Mouse (Mus musculus) hindbrain, embryonic 13.5 days (tissue): ENCODE data around the gene Mast3. TPM values are rescaled to one million over a fixed set of nuclear protein-coding genes. Genes with fewer than 3 reads are reported as not detected.

Experiments
- ATAC-seq: fragments of 200-750 bp; cut with Nextera tagmentation; 2 replicates; pipeline ENCODE4 v1.8.0; 2017; ENCODE audit warnings: moderate TSS enrichment; ENCODE audit not compliant: low FRiP score
- H3K27ac ChIP-seq: fragments of 300-500 bp; sonication (generic); 2 replicates; pipeline ENCODE4 v1.5.1; 2015; ENCODE audit warnings: inconsistent platforms, mild to moderate bottlenecking, moderate library complexity
- H3K27me3 ChIP-seq: fragments of 300-500 bp; sonication (generic); 2 replicates; pipeline ENCODE4 v1.6.1; 2015; ENCODE audit warnings: mild to moderate bottlenecking, inconsistent platforms
- H3K36me3 ChIP-seq: fragments of 300-500 bp; sonication (generic); 2 replicates; pipeline ENCODE4 v1.6.1; 2015; ENCODE audit warnings: mild to moderate bottlenecking, inconsistent platforms
- H3K4me1 ChIP-seq: fragments of 300-500 bp; sonication (generic); replicated peaks from 2 replicates; pipeline ENCODE4 v1.6.1; 2015; ENCODE audit warnings: inconsistent platforms
- H3K4me2 ChIP-seq: fragments of 300-500 bp; sonication (generic); 2 replicates; pipeline ENCODE4 v1.6.1; 2015; ENCODE audit warnings: inconsistent platforms, mild to moderate bottlenecking, moderate library complexity
- H3K4me3 ChIP-seq: fragments of 300-500 bp; sonication (generic); 2 replicates; pipeline ENCODE4 v1.5.1; 2015; ENCODE audit warnings: mild to moderate bottlenecking, inconsistent platforms
- H3K9ac ChIP-seq: fragments of 300-500 bp; sonication (generic); 2 replicates; pipeline ENCODE4 v1.6.1; 2015; ENCODE audit warnings: mild to moderate bottlenecking, inconsistent platforms
- H3K9me3 ChIP-seq: fragments of 300-500 bp; sonication (generic); 2 replicates; pipeline ENCODE4 v1.6.1; 2016; ENCODE audit warnings: inconsistent platforms
- WGBS: fragments of 180-500 bp; shearing (Covaris S2); methylation state at CpG from one replicate; pipeline ENCODE4 v1.1.7; 2015; 5-methylcytosine and 5-hydroxymethylcytosine counted together
- polyA plus RNA-seq: library from polyadenylated mRNA; unstranded; fragments of >200 nt; fragmentation: Nextera tagmentation; extraction: Ambion mirVana; gene quantifications from 2 replicates; pipeline ENCODE4 v1.2.1, GENCODE M21; 2015

The Mast3 gene
- polyA plus RNA-seq, 1 experiment from 2014 or later = 17.4 TPM

- H3K36me3 ChIP-seq = no peaks in the 10 kb centered on the region
- no peaks in the 10 kb centered on the region for H3K9me3 ChIP-seq
- WGBS = under 1% methylated on average over 52 of the region's 57 CpGs
- H3K4me2 ChIP-seq = peak overlapping the region; percentile 87
- H3K27me3 ChIP-seq = peaks cover 47% of the 10 kb centered on the region
- peak overlapping the region; percentile 48; the same call in 1 of the 2 replicates for H3K27ac ChIP-seq
- peak overlapping the region; percentile 53 for H3K4me3 ChIP-seq
- peak; percentile 82 for ATAC-seq
- H3K4me1 ChIP-seq = peaks cover 42% of the 10 kb centered on the region
- H3K9ac ChIP-seq = peak overlapping the region; percentile 75
Observed at GRCm38 (mm10) chr8:70797081-70798070, 7.5 kb downstream of the Mast3 start.

GRCm38 (mm10) chr8:70796403-70797080 lies 8.3 kb downstream of the Mast3 start:
- peaks cover 38% of the 10 kb centered on the region for H3K27me3 ChIP-seq
- H3K4me2 ChIP-seq = peak overlapping the region; percentile 87
- peaks cover 46% of the 10 kb centered on the region for H3K4me1 ChIP-seq
- no peaks in the 10 kb centered on the region for H3K36me3 ChIP-seq
- H3K27ac ChIP-seq = peak overlapping the region; percentile 44
- peak overlapping the region; percentile 53 for H3K4me3 ChIP-seq
- no peaks in the 10 kb centered on the region for H3K9me3 ChIP-seq
- WGBS = under 1% methylated on average over 54 of the region's 54 CpGs
- peak; percentile 1; the same call in 1 of the 2 replicates for ATAC-seq
- peak overlapping the region; percentile 75 for H3K9ac ChIP-seq

- no peak for ATAC-seq
- Histone ChIP-seq H3K27me3 (peaks cover 30% of the 10 kb centered on the region), H3K36me3 (no peaks in the 10 kb centered on the region), H3K9ac (no peak overlapping the region), H3K4me3 (no peak overlapping the region), H3K4me2 (no peak overlapping the region), H3K9me3 (no peaks in the 10 kb centered on the region), H3K4me1 (peaks cover 51% of the 10 kb centered on the region), H3K27ac (no peak overlapping the region)
- WGBS = 79% methylated on average over 2 of the region's 2 CpGs
Observed at GRCm38 (mm10) chr8:70795370-70795769, 9.5 kb downstream of the Mast3 start.

GRCm38 (mm10) chr8:70794215-70794614 lies 10.6 kb downstream of the Mast3 start:
- H3K9ac ChIP-seq = no peak overlapping the region
- 0 out of 2 replicates have a peak, but pooled peaks cover 5% of the 10 kb centered on the region for H3K36me3 ChIP-seq
- no peaks in the 10 kb centered on the region for H3K9me3 ChIP-seq
- 88% methylated on average over 2 of the region's 2 CpGs for WGBS
- no peak overlapping the region for H3K4me3 ChIP-seq
- no peak overlapping the region for H3K4me2 ChIP-seq
- peaks cover 25% of the 10 kb centered on the region for H3K27me3 ChIP-seq
- no peak overlapping the region for H3K27ac ChIP-seq
- ATAC-seq = no peak
- peaks cover 52% of the 10 kb centered on the region for H3K4me1 ChIP-seq

GRCm38 (mm10) chr8:70792700-70793099 lies 12.2 kb downstream of the Mast3 start:
- H3K4me2 ChIP-seq = peak overlapping the region; percentile 69
- H3K9me3 ChIP-seq = no peaks in the 10 kb centered on the region
- peaks cover 48% of the 10 kb centered on the region for H3K4me1 ChIP-seq
- under 1% methylated on average over 20 of the region's 20 CpGs for WGBS
- peak; percentile 56; the same call in 1 of the 2 replicates for ATAC-seq
- H3K4me3 ChIP-seq = peak overlapping the region; percentile 60
- H3K27me3 ChIP-seq = peaks cover 24% of the 10 kb centered on the region
- H3K9ac ChIP-seq = peak overlapping the region; percentile 88
- H3K36me3 ChIP-seq = peaks cover 19% of the 10 kb centered on the region
- H3K27ac ChIP-seq = peak overlapping the region; percentile 90

- 6% methylated on average over 58 of the region's 58 CpGs for WGBS
- H3K36me3 ChIP-seq = peaks cover 24% of the 10 kb centered on the region
- peak overlapping the region; percentile 88 for H3K9ac ChIP-seq
- no peaks in the 10 kb centered on the region for H3K9me3 ChIP-seq
- peak overlapping the region; percentile 90 for H3K27ac ChIP-seq
- H3K4me3 ChIP-seq = peak overlapping the region; percentile 60
- peaks cover 45% of the 10 kb centered on the region for H3K4me1 ChIP-seq
- peak overlapping the region; percentile 69 for H3K4me2 ChIP-seq
- ATAC-seq = peak; percentile 87
- H3K27me3 ChIP-seq = peaks cover 24% of the 10 kb centered on the region
Observed at GRCm38 (mm10) chr8:70791975-70792691, 12.7 kb downstream of the Mast3 start.

GRCm38 (mm10) chr8:70791294-70791701 lies 13.6 kb downstream of the Mast3 start:
- Histone ChIP-seq H3K27me3 (peaks cover 24% of the 10 kb centered on the region), H3K9ac (peak overlapping the region; percentile 88), H3K36me3 (peaks cover 33% of the 10 kb centered on the region), H3K4me2 (peak overlapping the region; percentile 69), H3K9me3 (no peaks in the 10 kb centered on the region), H3K4me1 (peaks cover 40% of the 10 kb centered on the region), H3K4me3 (peak overlapping the region; percentile 60), H3K27ac (no peak overlapping the region)
- 84% methylated on average over 7 of the region's 7 CpGs for WGBS
- ATAC-seq = no peak

- H3K4me1 ChIP-seq = peaks cover 37% of the 10 kb centered on the region
- H3K4me3 ChIP-seq = peak overlapping the region; percentile 60; the same call in 1 of the 2 replicates
- no peak overlapping the region for H3K27ac ChIP-seq
- 62% methylated on average over 8 of the region's 8 CpGs for WGBS
- ATAC-seq = no peak
- peak overlapping the region; percentile 88 for H3K9ac ChIP-seq
- H3K36me3 ChIP-seq = peaks cover 37% of the 10 kb centered on the region
- H3K27me3 ChIP-seq = peaks cover 24% of the 10 kb centered on the region
- H3K9me3 ChIP-seq = no peaks in the 10 kb centered on the region
- H3K4me2 ChIP-seq = peak overlapping the region; percentile 69
Observed at GRCm38 (mm10) chr8:70790846-70791245, 14.0 kb downstream of the Mast3 start.

- Histone ChIP-seq H3K27ac (no peak overlapping the region), H3K4me2 (no peak overlapping the region), H3K27me3 (peaks cover 20% of the 10 kb centered on the region), H3K36me3 (peaks cover 55% of the 10 kb centered on the region), H3K4me1 (peaks cover 37% of the 10 kb centered on the region), H3K9ac (peak overlapping the region; percentile 53; the same call in 1 of the 2 replicates), H3K4me3 (no peak overlapping the region), H3K9me3 (no peaks in the 10 kb centered on the region)
- WGBS = 79% methylated on average over 10 of the region's 10 CpGs
- no peak for ATAC-seq
Observed at GRCm38 (mm10) chr8:70789046-70789445, 15.8 kb downstream of the Mast3 start.

GRCm38 (mm10) chr8:70787941-70788667 lies 16.8 kb downstream of the Mast3 start:
- peaks cover 20% of the 10 kb centered on the region for H3K27me3 ChIP-seq
- peaks cover 28% of the 10 kb centered on the region for H3K4me1 ChIP-seq
- H3K9ac ChIP-seq = 0 out of 2 replicates have a peak overlapping the region, but pooled peaks have one; percentile 53
- H3K36me3 ChIP-seq = peaks cover 65% of the 10 kb centered on the region
- 24% methylated on average over 30 of the region's 30 CpGs for WGBS
- no peak overlapping the region for H3K4me3 ChIP-seq
- 0 out of 2 replicates have a peak overlapping the region, but pooled peaks have one; percentile 10 for H3K4me2 ChIP-seq
- H3K27ac ChIP-seq = no peak overlapping the region
- no peaks in the 10 kb centered on the region for H3K9me3 ChIP-seq
- no peak for ATAC-seq

- no peaks in the 10 kb centered on the region for H3K9me3 ChIP-seq
- H3K4me1 ChIP-seq = peaks cover 22% of the 10 kb centered on the region
- no peak overlapping the region; the same call in 1 of the 2 replicates for H3K4me2 ChIP-seq
- no peak for ATAC-seq
- 83% methylated on average over 3 of the region's 3 CpGs for WGBS
- no peak overlapping the region for H3K27ac ChIP-seq
- no peak overlapping the region for H3K9ac ChIP-seq
- H3K27me3 ChIP-seq = peaks cover 20% of the 10 kb centered on the region
- H3K36me3 ChIP-seq = peaks cover 69% of the 10 kb centered on the region
- no peak overlapping the region for H3K4me3 ChIP-seq
Observed at GRCm38 (mm10) chr8:70787051-70787445, 17.8 kb downstream of the Mast3 start.
